Mouse (Mus musculus): ENCODE measurements around the gene Gm15128.
"Not testable (repeated sequence)": the region's sequence is repeated elsewhere in the genome, so short reads cannot be mapped to it uniquely, and the experiment has no call there.

Gm15128 gene

GRCm38 (mm10) chrX:147765691-147766090 is at the start of gene Gm15128:
Gene Gm15128 (plus strand): TSS chrX:147765991.
- DNase-seq: not testable (repeated sequence)
